Mouse (Mus musculus): Measurements from ENCODE around the gene Galntl6.

Gene Galntl6

GRCm38 (mm10) chr8:58258577-58259315 lies 653.7 kb downstream of the Galntl6 start:
- DNase-seq (ENCODE audit: low spot score in 2 of 2), result no peak

GRCm38 (mm10) chr8:58253620-58254019 lies 658.8 kb downstream of the Galntl6 start:
- DNase-seq (ENCODE audit: low spot score in 2 of 2), result no peak

DNA sequence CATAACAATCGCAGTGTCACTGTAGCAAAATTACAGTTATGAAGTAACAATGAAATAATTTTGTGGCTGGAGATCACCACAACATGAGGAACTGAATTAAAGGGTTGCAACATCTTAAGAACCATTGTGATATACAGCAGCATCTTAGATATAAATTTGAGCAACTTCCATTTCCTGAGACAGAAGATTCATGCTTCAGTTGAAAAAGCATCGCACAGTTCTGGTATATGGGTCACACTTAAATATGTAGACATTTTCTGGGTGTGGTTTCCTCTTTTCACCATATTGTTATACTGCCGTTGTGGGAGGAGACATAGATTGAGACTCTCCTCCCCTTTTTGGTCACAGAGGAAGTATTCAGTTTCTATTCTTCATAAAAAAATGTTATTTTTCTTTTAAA lies 667.6 kb downstream of the Galntl6 start:
- no peak for DNase-seq (ENCODE audit: low spot score in 2 of 2)

GRCm38 (mm10) chr8:58234220-58234619 lies 678.2 kb downstream of the Galntl6 start:
- no peak for DNase-seq (ENCODE audit: low spot score in 2 of 2)

GRCm38 (mm10) chr8:58228725-58229124 lies 683.7 kb downstream of the Galntl6 start:
- peak; percentile 7 to 26 for DNase-seq (ENCODE audit: low spot score in 2 of 2)

DNA sequence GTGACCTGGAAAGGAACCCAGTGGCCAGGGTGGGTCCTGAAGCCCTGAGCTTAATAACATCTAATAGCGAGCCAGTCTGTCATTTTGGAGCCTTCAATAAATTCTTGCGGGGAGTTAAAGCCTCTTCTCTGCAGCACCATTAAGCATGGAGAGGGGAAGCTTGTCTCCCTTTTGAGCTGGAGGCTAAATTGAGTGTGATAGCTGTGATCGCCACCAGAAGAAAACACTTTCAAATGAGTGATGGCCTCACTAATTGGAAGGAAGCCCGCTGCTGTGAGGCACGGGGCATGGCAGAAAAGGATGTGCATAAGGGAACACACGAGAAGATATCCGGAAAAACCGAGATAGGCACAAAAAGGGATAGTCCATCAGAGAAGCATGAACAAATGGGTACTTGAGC lies 694.6 kb downstream of the Galntl6 start:
- no peak for DNase-seq (ENCODE audit: low spot score in 2 of 2)

GRCm38 (mm10) chr8:58189694-58190093 lies 722.7 kb downstream of the Galntl6 start:
- DNase-seq (ENCODE audit: low spot score in 2 of 2), result no peak

DNA sequence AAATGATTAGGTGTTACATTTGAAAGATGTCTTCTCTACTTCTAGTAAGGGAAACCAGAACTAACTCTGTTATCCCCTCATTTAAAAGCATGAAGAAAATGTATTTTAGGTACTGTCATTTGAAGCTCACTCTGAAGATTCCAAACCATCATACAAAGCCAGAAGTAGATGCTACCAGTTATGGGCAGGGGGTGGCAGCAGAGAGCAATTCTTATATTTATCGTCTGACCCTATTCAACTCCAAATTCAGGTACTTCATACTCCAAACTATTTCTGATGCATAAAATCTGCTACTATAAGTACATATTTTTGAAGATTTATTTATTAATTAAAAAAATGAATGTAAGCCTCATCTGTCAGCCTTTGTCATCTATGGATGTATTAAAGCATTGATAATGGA lies 765.5 kb downstream of the Galntl6 start:
- DNase-seq (ENCODE audit: low spot score in 2 of 2), result no peak

DNA sequence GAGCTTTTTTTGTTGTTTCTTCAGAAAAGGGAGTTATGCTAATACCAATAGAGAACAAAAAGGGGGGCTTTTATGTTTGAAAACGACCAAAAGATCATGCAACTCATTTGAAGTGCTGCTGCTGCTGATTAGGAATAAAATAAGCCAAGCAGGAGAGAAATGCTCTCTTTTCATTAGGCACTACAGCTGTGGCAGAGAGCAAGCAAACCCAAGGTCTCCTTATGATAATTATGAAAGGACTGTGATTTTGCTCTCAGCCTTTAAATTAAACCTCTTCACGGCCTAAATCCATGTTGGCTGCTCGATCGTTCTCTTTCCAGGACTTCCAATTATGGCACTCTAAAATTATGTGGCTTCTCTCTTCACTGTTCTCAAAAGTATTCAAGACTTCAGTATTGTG lies 825.7 kb downstream of the Galntl6 start:
- no peak for DNase-seq (ENCODE audit: low spot score in 2 of 2)

DNA sequence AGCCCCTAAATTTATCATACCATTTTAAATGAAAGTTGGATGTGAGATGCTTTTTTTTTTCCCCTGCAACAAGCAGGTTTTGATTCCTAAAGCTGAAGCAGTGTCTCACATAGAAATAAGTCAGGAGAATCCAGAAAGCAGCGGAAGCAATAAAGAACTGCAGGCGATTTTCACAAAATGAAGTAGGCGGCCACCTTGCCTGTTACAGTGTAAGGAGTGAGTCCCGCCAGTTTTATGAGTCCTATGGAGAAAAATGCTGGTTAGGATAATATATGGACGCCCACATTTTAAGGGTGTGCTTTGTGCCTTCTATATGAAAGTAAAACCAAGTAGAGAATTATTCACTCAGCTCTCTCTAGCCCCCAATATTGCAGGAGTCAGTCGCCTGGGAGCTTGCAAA lies 827.5 kb downstream of the Galntl6 start:
- no peak for DNase-seq (ENCODE audit: low spot score in 2 of 2)

GRCm38 (mm10) chr8:58081715-58082114 lies 830.7 kb downstream of the Galntl6 start:
- no peak for DNase-seq (ENCODE audit: low spot score in 2 of 2)

GRCm38 (mm10) chr8:58074611-58075010 lies 837.8 kb downstream of the Galntl6 start:
- no peak for DNase-seq (ENCODE audit: low spot score in 2 of 2)

- DNase-seq (ENCODE audit: low spot score in 2 of 2), result no peak
Measured at GRCm38 (mm10) chr8:58073733-58074132, 838.7 kb downstream of the Galntl6 start.

GRCm38 (mm10) chr8:58032271-58032670 lies 880.2 kb downstream of the Galntl6 start:
- DNase-seq (ENCODE audit: low spot score in 2 of 2), result no peak

- DNase-seq (ENCODE audit: low spot score in 2 of 2), result no peak
Measured at GRCm38 (mm10) chr8:58025558-58025957, 886.9 kb downstream of the Galntl6 start.

GRCm38 (mm10) chr8:58025094-58025493 lies 887.3 kb downstream of the Galntl6 start:
- no peak for DNase-seq (ENCODE audit: low spot score in 2 of 2)

- no peak for DNase-seq (ENCODE audit: low spot score in 2 of 2)
Measured at GRCm38 (mm10) chr8:58023426-58024176, 888.8 kb downstream of the Galntl6 start.

- DNase-seq (ENCODE audit: low spot score in 2 of 2), result no peak
Measured at GRCm38 (mm10) chr8:57989428-57990171, 922.8 kb downstream of the Galntl6 start.

DNA sequence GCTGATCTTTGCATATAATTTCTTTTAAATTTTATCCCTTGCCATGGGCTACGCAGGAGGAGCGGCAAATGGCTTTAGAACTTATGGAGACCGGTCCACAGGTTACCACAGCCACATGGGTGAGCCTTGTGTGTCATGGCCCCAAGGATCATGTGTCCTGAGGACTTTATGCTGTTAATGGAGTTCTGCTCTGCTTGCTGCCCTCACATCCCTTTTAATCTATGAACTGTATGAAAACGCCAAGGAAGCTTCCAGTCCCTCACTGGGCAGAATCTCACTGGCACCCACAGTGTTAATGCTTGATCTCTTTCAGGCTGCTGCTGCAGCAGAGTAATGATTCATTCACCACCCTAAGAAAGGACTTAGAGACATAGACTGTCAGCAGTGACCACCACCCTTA lies 935.1 kb downstream of the Galntl6 start:
- no peak for DNase-seq (ENCODE audit: low spot score in 2 of 2)

- DNase-seq (ENCODE audit: low spot score in 2 of 2), result no peak
Measured at GRCm38 (mm10) chr8:57974093-57974492, 938.3 kb downstream of the Galntl6 start.

GRCm38 (mm10) chr8:57972832-57973231 lies 939.6 kb downstream of the Galntl6 start:
- no peak for DNase-seq (ENCODE audit: low spot score in 2 of 2)

DNA sequence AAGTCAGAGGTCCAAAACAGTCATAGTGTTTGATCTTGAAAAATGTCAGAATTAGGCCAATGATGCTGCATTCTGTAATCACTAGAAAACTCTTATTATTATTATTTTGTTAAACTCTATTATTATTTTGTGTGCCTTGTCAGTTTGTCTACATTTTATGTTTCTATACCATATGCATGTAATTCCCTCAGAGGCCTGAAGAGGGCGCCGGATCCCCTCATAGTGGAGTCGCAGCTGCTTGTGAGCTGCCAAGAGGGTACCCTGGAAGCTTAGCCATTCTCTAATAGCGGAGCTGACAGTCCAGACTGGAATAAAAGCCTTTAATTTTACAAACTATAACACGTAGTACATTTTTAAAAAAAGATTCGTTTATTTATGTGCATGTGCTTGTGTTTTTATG lies 945.8 kb downstream of the Galntl6 start:
- DNase-seq (ENCODE audit: low spot score in 2 of 2), result no peak

DNA sequence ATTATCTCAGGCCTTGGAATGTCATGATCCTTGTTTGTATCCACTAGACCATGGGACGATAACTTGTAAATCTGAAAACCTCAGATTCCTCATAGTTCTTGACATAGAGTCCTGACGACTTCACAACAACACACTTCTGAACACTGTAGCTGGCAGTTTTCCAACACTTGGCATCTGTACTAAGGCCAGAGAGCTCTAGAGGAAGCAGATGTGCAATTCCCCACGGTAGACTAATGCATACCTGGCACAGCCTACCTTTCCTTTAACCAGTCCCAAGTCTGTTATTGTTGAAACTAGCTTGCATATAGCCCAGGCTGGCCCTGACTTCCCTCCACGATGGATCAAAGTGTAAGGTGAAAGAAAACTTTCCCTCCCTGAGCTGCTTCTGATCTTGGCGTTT lies 946.9 kb downstream of the Galntl6 start:
- no peak for DNase-seq (ENCODE audit: low spot score in 2 of 2)

Measured in heart, adult 9 months (tissue).